Mouse (Mus musculus) T-cell, adult 2 months (primary cell): ENCODE results near the gene Grin2c.
A peak's percentile ranks its signal among the peaks of the same experiment; 100 is the strongest.

ENCODE experiments used
- DNase-seq: peaks from one replicate; pipeline ENCODE4 v3.0.0; 2022; ENCODE audit warnings: low spot score

Grin2c gene

DNA sequence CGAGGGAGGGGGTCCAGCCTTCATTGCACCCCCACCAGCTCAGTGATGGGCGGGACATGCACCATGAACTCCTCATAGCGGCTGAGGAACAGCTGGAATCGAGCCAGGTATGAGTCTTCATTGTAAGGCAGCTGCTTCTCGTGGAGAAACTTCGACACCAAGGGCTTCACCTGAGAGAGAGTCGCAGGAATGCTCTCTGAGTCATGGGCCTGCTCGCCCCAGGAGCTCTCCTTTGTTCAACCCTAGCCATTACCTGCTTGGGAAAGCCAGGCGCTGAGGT is 16.4 kb upstream of the Grin2c start:
- DNase-seq: no peak

DNA sequence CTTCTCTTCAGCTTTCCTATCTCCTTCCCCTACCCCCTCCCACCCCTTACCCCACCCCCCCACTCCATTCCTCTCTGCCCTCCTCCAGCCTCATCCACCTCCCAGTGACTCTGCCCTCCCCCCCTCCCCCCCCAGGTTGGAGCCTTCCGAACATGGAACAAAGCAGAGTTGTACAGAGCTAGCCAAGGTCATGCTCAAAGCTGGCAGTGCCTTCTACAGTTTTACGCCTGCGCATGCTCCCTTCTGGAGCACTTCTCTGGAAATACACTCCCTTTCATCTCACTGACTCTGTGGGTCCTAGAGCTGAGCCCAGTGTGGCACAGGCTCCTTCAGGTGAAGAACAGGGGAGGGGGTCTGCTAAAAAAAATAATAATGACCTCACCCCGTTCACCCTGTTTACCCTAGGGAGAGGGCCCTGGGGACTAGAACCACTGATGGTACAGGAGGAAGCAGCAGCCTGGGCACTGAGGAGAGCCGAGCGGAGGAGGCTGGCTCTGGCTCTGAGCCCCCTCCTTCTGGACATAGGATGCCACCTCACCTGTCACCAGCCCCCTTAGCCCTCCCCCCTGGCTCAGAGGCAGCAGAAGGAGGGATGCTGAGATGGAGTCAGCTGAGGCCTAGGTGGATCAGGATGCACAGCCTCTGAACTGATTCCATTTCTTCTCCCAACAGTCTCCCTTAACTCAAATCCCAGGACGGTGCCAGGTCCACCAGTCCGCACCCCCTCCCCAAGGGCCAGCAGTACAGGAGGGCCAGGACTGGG is 15.9 kb upstream of the Grin2c start:
- DNase-seq: no peak

DNA sequence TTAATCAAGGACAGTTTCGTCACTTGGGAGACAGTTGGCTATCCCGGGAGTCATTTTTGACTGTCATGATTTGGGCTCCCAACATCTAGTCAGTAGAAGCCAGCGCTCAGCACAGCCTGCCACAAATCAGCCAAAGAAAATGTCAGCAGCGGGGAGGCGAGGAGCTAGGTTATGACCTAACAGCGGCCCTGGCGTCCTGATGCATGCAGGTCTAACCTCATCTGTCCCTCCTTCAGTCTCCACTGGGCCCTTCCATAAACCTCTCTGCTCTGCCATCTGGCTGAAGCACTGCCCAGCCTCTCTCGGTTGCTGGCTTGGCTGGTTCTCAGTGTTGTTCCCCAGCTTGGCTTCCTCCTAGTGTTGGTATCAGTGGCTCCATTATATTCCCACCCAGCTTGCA is 15.3 kb upstream of the Grin2c start:
- DNase-seq: no peak

DNA sequence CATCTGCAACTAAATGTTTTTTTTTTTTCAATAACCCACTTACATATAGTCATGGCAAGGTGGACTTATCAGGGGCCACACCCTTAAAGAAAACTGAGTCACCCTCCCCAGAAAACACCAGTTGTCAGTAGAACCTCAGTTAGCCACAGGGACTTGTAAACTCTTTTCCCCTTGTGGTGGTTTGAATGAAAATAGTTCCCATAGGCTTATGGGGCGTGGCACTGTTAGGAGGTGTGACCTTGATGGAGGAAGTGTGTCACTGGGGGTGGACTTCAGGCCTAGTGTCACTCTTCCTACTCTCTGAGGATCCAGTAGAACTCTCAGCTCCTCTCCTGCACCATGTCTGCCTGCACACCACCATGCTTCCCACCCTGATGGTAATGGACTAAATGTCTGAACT is 12.7 kb upstream of the Grin2c start:
- no peak for DNase-seq

DNA sequence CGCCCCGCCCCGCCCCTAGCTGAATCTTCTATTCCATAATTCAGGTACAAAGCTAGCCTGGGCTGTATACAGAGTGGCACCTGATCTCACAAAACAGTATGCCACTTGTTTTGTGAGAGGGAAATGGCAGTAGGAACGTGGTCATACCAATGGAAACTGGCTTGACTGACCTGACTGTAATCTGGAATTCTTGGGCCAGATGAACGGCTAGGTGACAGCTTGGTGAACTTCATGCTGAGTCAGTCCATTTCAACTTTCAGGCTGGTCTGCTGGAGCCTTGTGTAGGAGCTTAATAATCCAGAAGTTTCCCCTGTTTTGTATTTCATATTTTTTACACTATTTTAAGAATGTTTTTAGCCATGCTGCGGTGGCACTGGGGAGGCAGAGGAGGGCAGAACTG is 11.1 kb upstream of the Grin2c start:
- no peak for DNase-seq

DNA sequence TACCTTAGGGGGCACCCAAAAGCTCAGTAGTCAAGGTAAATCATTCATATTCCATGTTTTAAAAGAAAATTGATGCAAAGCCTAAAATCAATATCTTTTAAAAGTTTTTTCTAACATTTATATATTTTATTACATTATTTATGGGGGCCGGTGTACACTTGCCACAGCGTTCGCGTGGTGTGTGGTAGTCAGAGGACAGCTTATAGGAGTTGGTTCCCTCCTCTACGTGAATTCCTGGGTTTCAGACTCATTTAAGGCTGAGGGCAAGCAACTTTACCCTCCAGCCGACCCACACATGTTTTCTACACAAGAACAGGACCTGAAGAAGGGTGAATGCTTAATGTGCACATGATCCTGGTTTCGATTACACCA is 10.5 kb upstream of the Grin2c start:
- no peak for DNase-seq

DNA sequence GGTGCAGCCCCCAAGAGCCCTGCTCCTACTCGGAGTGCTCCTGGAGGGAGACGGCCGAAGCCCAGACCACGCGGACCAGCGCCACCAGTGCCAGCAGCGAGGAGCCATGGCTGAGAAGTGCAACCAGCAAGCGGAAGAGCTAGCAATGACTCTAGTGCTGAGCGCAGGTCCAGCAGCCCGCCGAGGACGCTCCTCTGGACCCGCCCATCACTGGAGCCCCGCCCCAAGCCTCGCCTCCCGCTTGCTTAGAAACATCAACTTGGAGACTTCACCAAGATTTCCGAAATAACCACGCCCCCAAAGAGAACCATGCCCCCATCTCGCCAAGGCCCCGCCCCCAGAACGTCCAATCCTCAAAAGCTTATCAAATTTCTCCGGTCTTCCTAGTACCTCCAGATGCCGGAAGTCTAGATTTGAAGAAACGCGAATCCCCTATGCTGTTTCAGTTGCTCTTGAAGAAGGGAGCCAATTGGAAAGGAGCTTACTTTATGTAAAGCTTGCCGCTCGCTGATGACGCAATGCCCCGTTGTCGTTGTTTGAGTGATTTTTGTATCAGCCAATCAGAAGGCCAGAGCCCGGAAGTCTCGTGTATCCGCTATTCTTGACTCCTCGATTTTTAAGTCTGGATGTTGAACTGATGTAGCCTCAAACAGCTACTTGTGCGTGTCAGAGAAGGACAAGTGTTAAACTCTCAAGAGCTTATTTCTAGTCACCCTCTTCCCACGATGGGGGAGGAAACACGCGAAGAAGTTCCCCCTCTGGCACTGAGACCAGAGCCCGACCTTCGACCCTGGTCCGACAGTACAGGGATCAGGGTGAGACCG is 9.9 kb upstream of the Grin2c start, which contains the start of gene Fdxr:
Gene Fdxr, minus strand, starts transcription at position 271 of the 824 bp plus-strand sequence.
- peak; percentile 99 for DNase-seq

DNA sequence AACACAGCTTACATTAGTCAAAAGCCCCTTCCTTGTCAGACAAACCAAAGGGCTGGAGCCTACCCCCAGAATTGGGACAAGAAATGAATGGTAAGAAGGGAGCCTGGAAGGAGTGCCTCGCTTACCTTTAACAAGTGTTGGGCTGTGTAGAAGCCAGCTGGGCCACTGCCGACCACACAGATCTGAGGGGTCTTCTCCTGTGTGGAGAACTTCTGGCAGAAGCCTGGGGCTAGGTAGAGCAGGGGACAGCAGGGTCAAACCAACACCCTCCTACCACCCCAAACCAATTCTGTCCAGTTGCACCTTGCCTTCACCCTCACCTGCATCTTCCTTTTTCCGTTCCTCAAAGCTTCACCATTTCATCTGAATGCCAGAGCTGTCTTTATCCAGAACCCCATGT is 8.9 kb upstream of the Grin2c start:
- DNase-seq: no peak

DNA sequence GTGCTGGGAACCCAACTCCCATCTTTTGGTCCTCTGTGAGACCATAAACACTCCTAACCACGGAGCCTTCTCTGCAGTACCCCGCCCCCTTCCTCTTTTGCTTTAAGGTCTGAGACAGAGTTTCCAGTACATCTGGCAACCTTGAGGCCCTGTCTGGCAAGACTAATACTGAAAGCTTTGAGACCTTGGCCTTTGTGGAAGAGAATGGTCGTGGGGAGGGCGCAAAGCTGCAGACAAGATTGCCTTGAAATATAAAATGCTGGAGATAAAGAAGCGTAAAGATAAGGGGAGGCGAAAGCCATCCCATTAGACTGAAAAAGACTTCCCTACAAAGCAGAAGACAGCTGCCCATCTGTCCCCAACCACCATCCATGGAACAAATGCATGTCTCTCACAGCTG is 8.5 kb upstream of the Grin2c start:
- DNase-seq: no peak

DNA sequence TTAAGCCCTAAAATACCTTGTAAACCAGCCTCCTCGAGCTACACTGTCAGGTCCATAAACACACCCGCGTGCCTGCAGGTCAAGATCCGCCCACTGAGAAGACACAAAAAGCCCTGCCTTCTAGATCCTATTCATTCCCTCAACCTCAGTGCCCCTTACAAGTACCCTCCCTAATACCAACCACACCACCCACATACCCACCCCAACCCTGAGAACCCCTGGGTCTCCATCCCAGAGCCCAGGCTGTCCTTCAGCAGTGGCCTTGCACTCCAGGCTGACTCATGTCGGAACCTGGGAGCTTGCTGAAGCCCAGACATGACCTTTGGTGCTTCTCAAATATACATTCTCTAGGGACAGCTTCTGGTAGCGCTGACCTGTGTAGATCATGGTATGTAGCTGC is 7.7 kb upstream of the Grin2c start:
- DNase-seq: no peak

DNA sequence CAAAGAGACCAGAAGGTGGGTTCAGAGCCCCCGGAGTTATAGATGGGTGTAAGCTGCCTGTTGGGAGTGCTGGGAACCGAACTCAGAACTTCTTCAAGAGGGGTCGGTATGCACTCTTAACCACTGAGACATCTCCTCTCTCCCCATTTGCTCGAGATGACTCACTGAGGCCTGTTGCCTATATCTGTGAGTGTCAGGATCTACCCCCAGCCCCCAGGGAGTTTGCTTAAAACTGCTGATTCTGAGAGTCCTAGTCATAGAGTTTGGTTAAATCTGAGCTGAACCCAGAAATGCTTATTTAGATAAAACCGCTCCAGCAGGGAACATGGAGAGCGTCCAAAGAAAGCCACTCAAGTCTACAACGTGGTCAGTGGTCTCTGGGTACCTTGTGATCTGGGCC is 7.1 kb upstream of the Grin2c start:
- DNase-seq: no peak

DNA sequence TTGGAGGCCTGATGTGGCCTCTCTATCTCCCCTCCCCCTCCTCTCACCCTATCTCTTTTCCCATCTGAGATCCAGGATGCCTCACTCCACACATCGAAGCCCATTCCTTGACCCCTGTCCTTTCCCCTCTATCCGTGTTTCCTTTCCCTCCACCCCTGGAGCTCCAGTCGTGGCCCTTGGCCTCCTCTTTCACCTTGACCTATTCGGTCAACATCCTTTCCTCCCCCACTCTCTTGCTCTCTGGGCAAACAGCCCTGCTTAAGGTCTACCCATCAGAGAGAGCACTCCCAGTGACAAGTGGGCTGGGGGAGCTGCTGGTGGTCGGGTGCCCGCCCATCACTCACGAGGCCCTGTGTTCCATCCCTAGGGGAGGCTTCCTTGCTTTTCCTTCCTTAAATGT is 6.7 kb upstream of the Grin2c start:
- no peak for DNase-seq

DNA sequence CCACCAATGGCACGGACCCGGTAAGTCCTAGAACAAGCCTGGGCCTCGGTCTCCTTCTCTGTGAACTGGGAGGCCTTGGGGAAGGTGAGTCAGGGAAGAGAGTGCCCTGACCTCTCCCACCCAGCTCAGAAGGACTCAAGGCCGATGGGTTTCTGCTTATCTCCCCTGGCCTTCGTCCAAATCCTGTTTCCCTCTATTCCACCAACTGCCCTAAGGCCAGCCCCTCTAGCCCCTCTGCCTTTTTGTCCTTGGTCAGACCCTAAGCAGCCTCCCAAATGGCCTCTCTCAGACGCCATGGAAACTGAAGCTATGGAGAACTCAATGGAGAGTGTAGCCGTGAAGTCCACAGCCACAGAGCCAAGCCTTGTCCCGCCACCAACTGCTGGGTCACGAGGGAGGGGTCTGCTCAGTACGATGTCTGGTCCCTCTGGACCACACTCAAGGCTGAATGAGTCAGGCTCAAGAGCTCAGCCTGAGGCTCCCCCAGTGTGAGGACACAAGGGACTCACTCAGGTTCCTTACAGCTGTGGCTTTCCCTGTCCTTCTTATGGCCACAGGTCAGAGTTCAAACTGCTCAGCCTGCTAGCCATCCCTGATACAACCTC is 6.0 kb upstream of the Grin2c start:
- DNase-seq: no peak

DNA sequence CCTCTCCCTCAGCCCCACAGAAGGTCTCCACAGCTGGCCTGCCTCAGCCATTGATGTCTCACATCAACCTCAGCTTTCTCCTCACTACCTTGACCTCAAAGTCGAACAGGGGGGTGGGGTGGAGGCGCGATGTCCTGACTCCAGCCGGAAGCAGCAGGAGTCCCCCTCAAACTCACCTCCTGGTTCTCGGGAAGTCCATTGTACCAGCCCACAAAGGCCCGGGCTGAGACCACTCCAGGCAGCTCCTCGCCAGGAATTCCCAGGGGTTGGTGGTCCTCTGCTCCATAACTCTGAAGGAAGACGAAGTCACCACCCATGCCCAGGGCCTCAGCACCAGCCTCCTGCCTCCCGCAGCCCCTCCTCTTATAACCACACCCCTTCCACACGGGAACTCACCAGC is 4.4 kb upstream of the Grin2c start:
- no peak for DNase-seq

DNA sequence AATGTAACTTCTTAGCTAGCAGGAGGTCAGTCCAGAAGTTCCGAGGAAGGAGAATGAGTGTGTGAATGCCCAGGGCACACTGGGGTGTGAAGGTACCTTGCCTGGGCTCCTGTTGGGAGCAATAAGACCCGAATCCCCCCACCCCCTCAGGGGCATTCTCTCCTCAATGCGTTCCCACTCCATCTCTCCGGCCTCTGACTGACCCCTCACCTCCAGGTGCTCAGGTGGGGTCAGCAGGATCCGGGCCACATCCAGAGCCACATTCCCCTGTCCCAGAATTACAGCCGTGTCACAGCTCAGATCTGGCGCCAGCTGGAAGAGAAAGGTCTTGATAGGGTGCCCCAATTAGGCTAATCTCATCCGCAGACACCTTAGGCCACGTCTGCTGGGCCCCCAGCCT is 4.0 kb upstream of the Grin2c start:
- DNase-seq: no peak

DNA sequence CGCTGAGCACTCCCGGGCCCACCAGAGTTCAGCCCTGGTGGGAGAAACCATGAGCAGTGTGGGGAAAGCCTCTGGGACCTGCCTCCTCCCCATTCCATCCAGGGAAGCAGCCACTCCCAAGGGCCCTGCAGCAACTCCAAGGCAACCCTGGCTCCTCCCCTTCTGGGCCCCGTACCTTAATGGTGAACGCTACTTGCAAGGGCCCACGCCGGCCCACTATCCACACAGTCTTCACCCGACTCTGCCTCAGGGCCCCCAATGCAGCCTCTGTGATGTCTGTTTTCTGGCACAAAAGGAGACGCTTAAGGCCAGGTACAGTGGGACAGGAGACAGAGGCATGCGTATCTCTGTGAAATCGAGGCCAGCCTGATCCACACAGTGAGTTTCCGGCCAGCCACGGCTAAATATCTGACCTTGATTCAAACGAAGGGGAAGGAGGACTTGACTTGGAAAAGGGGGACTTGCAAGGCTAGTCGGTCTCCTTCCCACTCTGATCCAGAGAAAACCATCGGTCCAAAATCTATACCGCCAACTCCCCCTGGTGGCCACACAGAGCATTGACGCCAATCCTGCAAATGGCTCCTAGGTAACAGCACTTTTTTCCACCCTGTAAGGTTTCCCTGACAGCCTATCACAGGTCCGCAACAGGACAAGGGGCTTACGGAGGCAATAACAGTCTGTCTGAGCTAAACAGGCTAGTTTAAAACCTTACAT is 3.3 kb upstream of the Grin2c start:
- DNase-seq: peak; percentile 37

DNA sequence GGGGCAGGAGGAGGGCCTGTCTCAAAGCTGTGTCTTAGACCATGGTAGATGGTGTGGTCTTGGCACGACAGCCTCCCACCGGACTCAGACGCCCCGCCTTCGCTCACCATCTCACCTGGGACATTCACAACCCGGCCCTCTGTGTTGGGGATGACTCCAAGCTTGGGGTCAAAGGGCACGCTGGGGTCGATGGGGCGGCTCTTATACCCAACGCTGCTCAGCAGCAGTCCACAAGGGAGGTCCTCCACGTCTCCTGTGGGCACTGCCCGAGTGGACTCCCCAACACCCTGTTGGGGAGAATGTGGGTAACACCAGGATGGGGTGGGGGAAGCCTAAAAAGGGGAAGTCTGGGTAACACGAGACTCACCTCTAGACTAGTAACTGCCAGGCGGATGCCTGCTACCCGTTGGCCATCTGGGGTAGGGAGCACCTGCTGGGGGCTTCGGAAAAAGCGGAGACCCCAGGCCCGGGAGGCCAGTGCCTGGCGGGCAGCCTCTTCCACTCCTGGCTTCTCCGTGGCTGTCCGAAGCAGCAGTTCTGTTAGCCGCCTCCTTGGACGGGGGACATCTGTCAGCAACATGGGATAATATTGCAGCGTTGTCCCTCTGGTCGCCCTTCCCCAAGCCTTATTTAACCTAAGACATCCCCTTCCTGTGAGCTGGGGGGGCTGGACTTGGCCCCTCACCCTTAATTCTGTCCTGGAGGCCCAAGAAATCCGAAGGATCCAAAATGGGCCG is 2.5 kb upstream of the Grin2c start:
- no peak for DNase-seq

DNA sequence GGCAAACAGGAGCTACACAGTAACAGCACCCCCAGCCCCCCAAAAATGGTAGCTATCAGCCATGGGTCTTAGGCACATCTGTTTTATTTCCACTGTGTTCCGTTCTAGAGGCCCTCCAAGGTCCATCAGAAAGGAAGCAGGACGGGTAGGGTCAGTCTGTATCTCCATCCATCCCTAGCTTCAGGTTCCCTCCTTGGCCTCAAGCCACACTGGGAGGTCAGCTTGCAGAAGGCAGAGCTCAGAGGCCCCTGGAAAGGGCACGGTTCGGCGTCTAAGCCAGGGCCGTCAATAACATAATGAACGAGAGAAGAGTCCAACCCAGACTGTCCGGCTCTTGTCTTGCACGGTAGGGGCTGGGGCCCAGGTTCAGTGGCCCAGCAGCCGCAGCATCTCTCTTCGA is 915 bp upstream of the Grin2c start:
- DNase-seq: no peak

DNA sequence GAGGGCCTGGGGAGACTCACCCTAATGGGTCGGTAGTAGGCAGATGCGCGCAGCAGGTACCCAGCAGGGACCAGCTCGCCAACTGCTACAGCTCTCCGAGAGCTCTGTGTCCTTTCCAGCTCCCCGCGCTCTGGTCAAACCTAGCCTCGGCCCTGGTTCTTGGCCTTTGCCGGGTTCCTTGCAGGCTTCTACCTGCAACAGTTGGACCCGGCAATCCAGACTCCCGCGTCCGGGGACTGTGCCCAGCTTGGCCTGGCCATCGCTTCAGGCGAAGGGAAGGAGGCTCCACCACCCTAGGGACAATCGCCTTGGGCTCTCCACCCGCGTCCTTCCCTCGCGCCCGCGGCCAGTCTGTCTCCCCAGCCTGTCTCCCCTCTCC is 654 bp downstream of the Grin2c start:
- no peak for DNase-seq

DNA sequence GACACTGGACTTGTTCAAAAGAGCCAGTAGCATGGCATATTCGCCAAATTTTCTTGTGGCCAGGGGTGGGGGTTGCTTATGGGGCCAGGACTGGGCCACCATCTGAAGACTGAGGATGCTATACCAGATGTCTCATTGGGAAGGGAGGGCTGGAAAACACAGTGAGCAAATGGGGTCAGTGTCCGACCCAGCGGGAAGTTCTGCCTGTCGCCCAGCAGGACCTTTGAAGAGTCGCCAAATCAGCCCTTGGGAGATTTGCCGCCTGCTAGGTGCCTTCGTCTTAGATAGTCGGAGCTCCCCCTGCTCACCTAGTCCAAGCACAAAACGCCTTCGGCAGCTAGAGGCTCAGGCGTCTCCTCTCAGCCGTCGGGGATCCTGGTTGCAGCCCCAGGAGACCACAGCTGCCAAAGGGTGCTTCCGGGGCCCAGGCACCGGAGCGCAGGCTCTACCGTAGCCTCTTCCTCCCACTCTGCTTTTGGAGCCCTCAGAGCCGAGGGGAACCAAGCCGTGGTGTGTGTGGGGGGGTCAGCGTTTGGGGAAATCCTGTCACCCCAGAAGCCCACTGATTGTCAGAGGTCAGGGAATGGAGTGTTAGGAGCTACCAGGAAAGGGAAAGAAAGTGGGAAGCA is 1.2 kb downstream of the Grin2c start:
- no peak for DNase-seq

DNA sequence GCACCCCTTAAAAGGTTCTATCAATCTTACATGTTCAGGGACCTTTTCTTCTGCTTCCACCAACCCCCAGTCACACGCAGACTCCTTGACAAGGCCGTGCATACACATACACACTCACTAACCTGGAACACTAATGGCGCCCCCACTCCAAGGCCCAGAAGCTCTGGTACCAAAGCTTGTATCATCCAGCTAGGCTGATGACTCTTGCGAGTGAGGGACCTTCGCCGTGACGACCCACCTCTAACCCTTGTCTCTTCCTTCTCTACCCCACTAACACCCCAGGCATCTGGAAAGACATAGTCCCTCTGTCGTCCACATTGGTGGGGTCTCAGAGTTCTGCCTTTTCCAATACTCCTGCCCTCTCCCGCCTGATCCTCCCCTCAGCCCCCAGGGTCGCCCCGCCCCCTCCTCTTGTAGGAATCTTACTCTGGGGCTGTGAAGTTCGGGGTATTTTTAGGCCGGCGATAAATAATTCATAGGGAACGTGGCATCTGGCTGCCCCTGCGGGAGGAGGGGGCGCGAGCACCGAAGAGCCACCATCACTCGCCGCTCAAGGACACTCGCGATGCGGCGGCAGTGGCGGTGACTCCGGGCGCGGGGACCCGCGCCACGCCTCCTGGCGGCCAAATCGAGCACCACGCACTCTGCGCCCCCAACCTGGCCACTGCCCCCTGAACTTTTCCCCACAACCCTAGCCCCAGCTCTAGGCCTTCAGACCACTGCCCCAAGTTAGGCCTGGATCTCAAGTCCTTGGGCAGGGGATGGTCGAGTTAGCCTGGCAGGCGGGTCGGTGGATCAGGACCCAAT is 2.0 kb downstream of the Grin2c start:
- DNase-seq: no peak
